Mouse (Mus musculus) frontal cortex, postnatal 36 days (tissue): ENCODE results near the gene Atp8b4.

ENCODE experiments used
- DNase-seq, 2 experiments: peaks; one replicate each; pipeline ENCODE4 v3.0.0; 2022; ENCODE audit warnings: low spot score in 2 of 2

Gene Atp8b4

GRCm38 (mm10) chr2:126361131-126361810, 139.2 kb downstream of the Atp8b4 start:
- DNase-seq: no peak

GRCm38 (mm10) chr2:126360688-126361087, 139.8 kb downstream of the Atp8b4 start:
- no peak for DNase-seq

- DNase-seq: no peak
These were observed 140.5 kb downstream of the Atp8b4 start for GRCm38 (mm10) chr2:126359965-126360364.

- DNase-seq: no peak
These were observed 141.2 kb downstream of the Atp8b4 start for GRCm38 (mm10) chr2:126359278-126359677.

GRCm38 (mm10) chr2:126358741-126359140, 141.7 kb downstream of the Atp8b4 start:
- DNase-seq: no peak

GRCm38 (mm10) chr2:126355259-126355658, 145.2 kb downstream of the Atp8b4 start:
- DNase-seq: no peak

- no peak for DNase-seq
These were observed 148.7 kb downstream of the Atp8b4 start for GRCm38 (mm10) chr2:126351811-126352210.

GRCm38 (mm10) chr2:126343026-126343593, 157.4 kb downstream of the Atp8b4 start:
- no peak for DNase-seq

- DNase-seq: no peak
These were observed 159.0 kb downstream of the Atp8b4 start for GRCm38 (mm10) chr2:126341521-126341920.

- no peak for DNase-seq
These were observed 160.3 kb downstream of the Atp8b4 start for GRCm38 (mm10) chr2:126340201-126340600.

GRCm38 (mm10) chr2:126339516-126339915, 161.0 kb downstream of the Atp8b4 start:
- no peak for DNase-seq

- no peak for DNase-seq
These were observed 163.3 kb downstream of the Atp8b4 start for GRCm38 (mm10) chr2:126337143-126337542.

- no peak for DNase-seq
These were observed 168.7 kb downstream of the Atp8b4 start for GRCm38 (mm10) chr2:126331794-126332193.

GRCm38 (mm10) chr2:126323206-126323605, 177.3 kb downstream of the Atp8b4 start:
- no peak for DNase-seq

- DNase-seq: no peak
These were observed 177.8 kb downstream of the Atp8b4 start for GRCm38 (mm10) chr2:126322631-126323031.

GRCm38 (mm10) chr2:126318071-126318470, 182.4 kb downstream of the Atp8b4 start:
- no peak for DNase-seq

GRCm38 (mm10) chr2:126316942-126317341, 183.5 kb downstream of the Atp8b4 start:
- DNase-seq: no peak

GRCm38 (mm10) chr2:126316346-126316745, 184.1 kb downstream of the Atp8b4 start:
- no peak for DNase-seq

GRCm38 (mm10) chr2:126311056-126311455, 189.4 kb downstream of the Atp8b4 start:
- no peak for DNase-seq

- no peak for DNase-seq
These were observed 190.5 kb downstream of the Atp8b4 start for GRCm38 (mm10) chr2:126309994-126310393.

GRCm38 (mm10) chr2:126304621-126305020, 195.9 kb downstream of the Atp8b4 start:
- no peak for DNase-seq

GRCm38 (mm10) chr2:126303226-126303625, 197.2 kb downstream of the Atp8b4 start:
- DNase-seq: no peak

- no peak for DNase-seq
These were observed 198.1 kb downstream of the Atp8b4 start for GRCm38 (mm10) chr2:126302381-126302780.

GRCm38 (mm10) chr2:126290702-126291101, 209.8 kb downstream of the Atp8b4 start:
- DNase-seq: no peak
